Mouse (Mus musculus): ENCODE results near the gene Pip4k2c. TPM values are rescaled to one million over a fixed set of nuclear protein-coding genes. Genes with fewer than 3 reads are reported as not detected.
A peak's percentile ranks its signal among the peaks of the same experiment; 100 is the strongest.
"Not testable (repeated sequence)": the region's sequence is repeated elsewhere in the genome, so short reads cannot be mapped to it uniquely, and the experiment has no call there.

Pip4k2c gene
- total RNA-seq, 2 experiments from 2014 or later = 42.2 to 47.4 TPM

DNA sequence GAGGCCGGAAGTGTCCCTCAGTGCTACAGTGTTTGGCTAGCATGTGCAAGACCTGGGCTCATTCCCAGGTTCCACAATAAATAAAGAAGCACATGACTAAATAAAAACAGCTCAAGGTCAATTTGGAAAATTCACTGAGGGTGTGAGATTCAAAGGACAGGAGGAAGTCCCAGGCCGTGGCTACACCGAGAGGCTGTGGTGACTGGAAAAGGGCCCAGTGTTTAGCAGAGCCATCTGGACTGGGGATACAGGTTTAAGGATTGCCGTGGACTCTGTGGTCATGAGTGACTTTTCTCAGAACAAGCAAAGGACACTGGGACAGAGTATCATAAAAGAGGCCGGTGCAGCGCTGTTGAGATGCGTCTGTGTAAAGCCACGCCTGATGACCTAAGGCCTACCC, 1.9 kb upstream of the Pip4k2c start:
- intact Hi-C loops (cut with DNase I) = no loop called here
- no peak for DNase-seq (ENCODE audit: extremely low spot score in 1 of 2, low spot score in 2 of 2)

DNA sequence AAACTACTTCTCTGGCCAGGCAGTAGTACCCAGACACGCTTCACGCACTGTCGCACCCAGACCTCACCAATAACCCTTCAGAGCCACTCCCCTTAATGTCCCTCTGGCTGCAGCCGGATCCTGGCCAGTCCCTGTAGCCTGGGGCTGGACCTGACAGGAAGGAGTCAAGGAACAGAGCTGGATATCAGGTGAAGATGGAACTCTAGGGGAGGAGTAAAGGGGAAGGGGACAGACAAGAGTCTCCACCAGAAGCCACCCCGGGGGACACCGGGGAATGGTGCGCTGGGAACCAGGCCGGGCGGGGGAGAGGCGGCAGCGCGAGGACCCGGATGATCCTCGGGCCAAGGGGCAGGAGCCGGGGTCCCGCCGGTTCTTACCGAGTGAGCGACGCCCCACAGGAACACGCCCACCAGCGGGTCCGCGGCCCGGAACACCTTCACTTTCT, 402 bp downstream of the Pip4k2c start:
- intact Hi-C loops (cut with DNase I) = no loop called here
- no peak for DNase-seq (ENCODE audit: extremely low spot score in 1 of 2, low spot score in 2 of 2)

DNA sequence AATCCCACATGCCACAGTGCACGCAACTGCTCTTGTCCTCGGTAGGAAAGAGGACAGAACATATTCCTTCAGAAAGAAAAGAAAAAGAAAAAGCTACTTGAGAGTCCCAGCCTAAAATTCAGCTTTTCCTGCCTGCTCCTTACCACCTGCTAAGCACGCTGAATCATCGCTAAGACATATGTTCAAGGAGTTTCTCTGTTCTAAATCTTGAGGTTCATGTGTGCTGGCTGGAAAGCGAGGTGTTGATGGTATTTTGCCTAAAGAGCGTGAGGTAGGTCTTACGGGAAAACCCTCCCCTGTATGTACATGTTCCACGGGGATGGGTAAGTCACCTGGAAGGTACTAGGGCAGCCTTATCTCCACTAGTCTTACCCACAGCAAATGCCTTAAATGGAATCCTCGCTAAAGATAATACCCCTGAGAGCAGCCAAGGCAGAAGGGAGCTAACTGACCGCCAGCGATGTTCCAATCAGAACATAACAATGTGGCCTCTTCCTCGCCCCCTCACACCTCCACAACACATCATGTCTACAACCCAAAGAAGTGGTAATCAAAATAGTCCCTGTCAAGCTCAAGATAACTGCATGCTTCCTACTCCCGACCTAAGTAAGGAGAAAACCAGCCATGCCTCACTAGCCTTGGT, 1.3 kb downstream of the Pip4k2c start:
- intact Hi-C loops (cut with DNase I) = no loop called here
- no peak for DNase-seq (ENCODE audit: extremely low spot score in 1 of 2, low spot score in 2 of 2)

- intact Hi-C loops (cut with DNase I) = no loop called here
- DNase-seq (ENCODE audit: extremely low spot score in 1 of 2, low spot score in 2 of 2) = no peak
Measured at GRCm38 (mm10) chr10:127208921-127209320, 2.5 kb downstream of the Pip4k2c start.

DNA sequence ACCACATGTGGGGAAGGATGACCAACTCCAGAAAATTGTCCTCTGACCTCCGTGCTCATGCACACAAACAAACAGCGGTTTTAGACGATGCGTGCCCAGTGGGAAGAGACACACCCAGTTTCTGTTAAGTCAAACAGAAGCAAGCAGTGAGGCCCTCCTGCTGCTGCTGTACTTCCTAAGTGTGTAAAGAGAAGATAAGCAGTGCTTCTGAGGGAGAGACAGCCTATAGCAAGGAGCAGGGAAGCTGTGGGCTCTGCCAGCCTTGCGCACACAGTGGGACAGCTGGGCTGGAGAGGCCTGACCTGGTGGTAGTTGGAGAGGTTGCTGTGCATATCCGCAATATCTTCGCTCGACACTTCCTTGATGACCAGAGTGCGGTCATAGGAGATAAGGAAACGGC, 6.0 kb downstream of the Pip4k2c start:
- DNase-seq (ENCODE audit: extremely low spot score in 1 of 2, low spot score in 2 of 2) = peak in 1 of 2 experiments; percentile 13
- intact Hi-C loops (cut with DNase I) = no loop called here

GRCm38 (mm10) chr10:127204589-127204988, 6.8 kb downstream of the Pip4k2c start:
- intact Hi-C loops (cut with DNase I) = no loop called here
- DNase-seq (ENCODE audit: extremely low spot score in 1 of 2, low spot score in 2 of 2) = no peak

DNA sequence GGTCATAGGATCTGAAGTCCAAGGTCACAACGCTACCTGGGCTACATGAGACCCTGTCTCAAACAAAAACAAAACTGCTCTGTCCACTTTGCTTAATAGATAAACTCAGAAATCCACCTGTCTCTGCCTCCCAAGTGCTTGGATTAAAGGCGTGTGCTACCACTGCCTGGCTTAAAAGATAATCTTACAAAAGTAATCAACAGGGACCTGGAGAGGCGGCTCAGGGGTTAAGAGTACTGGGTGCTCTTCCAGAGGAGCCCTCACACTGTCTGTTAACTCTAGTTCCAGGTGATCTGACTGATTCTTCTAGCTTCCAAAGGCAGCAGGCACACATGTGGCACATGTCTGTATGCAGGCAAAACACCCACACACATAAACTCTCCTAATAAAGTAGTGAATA, 8.3 kb downstream of the Pip4k2c start:
- intact Hi-C loops (cut with DNase I) = no loop called here
- no peak for DNase-seq (ENCODE audit: extremely low spot score in 1 of 2, low spot score in 2 of 2)

- intact Hi-C loops (cut with DNase I) = no loop called here
- no peak for DNase-seq (ENCODE audit: extremely low spot score in 1 of 2, low spot score in 2 of 2)
Measured at GRCm38 (mm10) chr10:127200279-127200678, 11.1 kb downstream of the Pip4k2c start.

- no peak for DNase-seq (ENCODE audit: extremely low spot score in 1 of 2, low spot score in 2 of 2)
- intact Hi-C loops (cut with DNase I) = no loop called here
Measured at GRCm38 (mm10) chr10:127199474-127199873, 11.9 kb downstream of the Pip4k2c start.

DNA sequence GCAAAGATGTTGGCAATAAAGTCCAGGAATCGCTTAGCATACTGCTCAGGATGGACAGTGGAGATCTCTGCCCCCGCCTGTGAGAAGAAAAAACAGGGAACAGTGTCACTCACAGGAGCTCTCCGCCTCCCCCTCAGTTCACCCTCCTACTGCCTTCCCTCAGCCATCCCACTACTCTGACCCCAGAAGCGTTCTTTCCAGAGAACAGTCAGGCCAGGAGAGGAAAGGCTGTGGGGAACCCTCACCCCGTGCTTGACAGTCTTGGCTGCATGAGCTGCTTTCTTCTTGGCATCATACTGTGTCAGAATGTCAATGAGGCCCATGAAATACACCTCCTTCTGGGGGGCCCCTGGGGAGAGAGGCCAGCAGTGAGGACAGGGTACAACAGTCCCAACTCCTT, 12.3 kb downstream of the Pip4k2c start:
- intact Hi-C loops (cut with DNase I) = no loop called here
- DNase-seq (ENCODE audit: extremely low spot score in 1 of 2, low spot score in 2 of 2) = no peak

DNA sequence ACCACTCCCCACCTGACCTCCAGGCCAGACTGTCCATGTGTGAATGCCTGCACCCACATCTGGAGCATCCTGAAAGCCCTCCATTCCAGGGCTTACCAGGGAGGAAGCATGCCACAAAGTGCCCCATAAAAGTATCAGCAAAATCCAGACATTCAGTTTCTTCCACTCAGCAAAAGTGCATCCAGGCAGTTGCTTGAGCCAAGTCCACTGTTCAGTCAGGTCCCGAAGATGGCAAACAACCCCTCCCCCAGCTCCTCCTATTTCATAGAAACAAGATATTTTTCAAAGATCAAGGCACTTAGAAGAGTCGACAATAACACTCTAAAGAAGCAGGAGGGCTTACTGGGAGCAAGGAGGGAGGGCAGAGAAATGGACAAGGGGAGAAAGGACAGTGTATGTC, 12.9 kb downstream of the Pip4k2c start:
- no peak for DNase-seq (ENCODE audit: extremely low spot score in 1 of 2, low spot score in 2 of 2)
- intact Hi-C loops (cut with DNase I) = no loop called here

DNA sequence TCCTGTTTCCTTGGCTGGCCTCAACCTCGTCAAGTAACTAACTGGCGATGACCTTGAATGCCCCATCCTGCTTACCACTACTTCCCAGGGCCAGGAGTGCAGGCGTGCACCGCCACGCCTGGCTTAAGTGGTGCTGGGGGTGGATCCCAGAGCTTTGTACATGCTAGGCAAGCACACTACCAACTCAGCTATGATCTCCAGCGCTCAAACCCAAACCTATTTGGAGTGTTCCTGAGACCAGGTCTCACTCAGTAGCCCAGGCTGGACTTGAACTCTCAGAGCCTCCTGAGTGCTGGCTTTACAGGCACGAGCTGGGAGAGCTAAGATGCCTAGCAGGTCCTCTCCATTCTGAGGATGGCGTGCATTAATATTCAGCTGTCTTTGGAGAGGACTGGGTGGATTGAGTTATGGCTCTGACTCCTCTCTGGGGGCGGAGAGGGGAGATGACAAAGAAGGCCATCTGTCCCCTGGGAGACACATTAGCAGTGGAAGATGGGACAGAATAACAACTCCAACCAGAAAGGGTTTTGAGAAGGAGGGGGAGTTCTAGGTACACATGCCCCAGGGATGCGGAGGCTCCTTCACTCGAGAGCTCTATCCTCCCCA, 13.8 kb downstream of the Pip4k2c start:
- intact Hi-C loops (cut with DNase I) = no loop called here
- DNase-seq (ENCODE audit: extremely low spot score in 1 of 2, low spot score in 2 of 2) = no peak

DNA sequence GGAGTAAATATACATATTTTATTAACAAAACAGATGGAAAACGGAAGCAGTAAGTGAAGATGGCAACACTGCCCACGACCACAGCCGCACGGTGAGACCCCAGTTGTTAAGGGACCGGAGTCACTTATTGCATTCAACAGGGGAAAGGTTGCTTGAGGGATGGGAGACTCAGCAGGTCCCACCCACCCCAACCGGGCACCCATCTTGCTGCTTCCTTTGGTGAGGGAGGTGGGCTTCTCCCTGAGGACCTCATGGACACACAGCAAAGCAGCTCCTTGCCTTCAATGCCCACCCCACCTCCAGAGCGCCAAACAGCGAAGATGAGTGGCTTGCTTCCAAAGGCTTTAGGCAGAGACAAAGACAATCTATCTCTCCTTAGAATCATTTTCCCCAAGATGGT, 14.3 kb downstream of the Pip4k2c start:
- intact Hi-C loops (cut with DNase I) = no loop called here
- no peak for DNase-seq (ENCODE audit: extremely low spot score in 1 of 2, low spot score in 2 of 2)

DNA sequence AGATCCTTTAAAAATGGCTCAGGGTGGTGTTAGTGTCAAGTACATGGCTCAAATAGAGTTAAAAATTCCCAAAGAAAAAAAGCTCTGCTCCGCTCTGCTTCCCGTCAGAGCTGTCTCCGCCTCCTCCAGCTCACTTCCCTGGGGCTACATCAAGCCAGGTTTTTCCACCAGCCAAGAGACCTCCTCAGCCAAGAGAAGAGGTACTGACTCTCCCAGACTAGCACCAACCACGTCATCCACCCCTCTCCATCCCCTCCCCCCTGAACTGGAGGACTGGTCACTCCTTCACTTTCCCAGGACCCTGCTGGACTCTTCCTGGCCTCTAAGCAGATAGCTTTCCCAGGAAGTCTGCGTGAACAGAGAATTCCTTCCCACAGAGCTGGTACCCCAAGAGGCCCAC, 15.0 kb downstream of the Pip4k2c start:
- DNase-seq (ENCODE audit: extremely low spot score in 1 of 2, low spot score in 2 of 2) = peak in 1 of 2 experiments; percentile 82
- intact Hi-C loops (cut with DNase I) = no loop called here

DNA sequence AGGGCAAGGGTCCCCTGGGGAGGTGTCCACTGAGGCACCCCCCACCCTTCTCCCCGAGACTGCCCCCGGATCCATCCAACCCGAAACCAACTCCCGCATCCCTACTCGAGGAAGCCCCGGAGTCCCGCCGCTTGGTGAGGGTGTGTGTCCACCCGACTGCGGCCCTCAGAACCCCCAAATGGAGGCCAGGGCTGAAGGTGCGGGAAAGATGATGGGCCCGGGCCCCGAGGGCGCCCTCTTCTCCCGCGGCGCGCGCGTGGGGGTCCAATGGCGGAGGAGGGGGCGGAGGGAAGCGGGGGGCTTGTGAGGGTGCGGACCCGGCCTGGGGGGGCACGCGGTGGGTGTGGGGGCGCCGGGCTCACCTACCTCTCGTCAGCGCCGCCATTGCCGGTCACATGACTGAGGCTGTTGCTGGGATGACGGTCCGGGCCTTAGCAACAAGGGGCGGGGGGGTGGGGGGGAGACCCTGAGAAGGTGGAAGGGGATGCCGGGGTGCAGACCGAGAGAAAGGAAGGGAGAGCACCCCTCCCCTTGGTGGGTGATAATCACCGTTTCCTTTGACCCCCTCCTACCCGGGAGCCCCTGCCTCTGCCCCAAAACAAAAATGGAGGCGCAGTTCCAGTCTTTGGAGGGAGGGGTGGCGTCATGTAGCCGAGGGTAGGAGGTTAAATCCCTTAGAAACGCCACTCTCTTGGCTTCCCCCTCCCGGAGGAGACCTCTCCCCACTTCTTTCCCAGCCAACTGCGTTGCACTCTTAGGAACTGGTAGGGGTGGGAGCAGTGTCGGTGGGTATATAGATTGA, 15.9 kb downstream of the Pip4k2c start, which contains the start of gene Dtx3:
TSS of gene Dtx3 (minus strand) at position 401 of the 802 bp plus-strand sequence.
- intact Hi-C loops (cut with DNase I) = no loop called here
- DNase-seq (ENCODE audit: extremely low spot score in 1 of 2, low spot score in 2 of 2) = peak in 1 of 2 experiments; percentile 79

DNA sequence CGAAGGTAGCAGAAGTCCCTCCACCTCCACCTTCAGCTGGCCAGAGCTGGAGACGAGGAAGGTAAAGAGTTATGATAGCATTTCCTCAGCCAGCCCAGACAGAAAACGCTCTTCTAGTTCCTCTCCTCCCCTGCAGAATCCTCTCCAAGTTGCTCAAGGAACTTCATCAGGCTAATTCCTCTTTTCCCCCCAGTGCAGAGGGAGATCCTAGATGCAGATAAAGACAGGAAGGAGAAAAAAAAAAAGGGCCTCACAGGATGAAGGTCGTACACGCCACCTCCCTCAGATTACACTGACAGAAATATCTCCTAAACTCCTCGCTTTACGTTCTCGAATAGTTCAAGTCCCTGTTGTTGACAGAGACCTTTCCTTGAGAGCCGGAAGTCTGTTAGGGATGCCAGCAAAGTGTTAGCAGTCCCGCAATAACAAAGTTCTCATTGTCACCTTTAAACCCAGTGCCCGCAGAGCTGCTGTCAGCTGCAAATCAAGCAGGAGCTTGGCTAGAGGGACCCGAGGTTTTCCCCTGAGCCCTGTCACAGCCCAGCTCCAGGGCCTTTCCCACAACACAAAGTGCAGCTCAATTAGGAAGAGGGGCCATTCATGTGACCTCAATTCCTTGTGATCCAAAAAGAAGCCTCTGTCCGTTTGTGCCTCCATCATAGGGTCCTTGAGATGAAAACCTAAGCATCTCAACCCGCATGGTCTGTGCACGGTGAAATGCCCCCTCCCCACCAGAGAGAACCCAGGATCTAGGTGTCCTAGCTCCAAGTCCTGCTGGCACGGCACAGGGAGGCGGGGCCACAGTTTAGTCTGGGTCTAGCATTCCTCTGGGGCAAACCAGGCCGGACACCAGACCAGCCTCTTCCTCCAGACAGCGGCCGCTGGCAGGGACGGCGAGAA, 16.7 kb downstream of the Pip4k2c start:
- peak in 1 of 2 experiments; percentile 82 for DNase-seq (ENCODE audit: extremely low spot score in 1 of 2, low spot score in 2 of 2)
- intact Hi-C loops (cut with DNase I) = no loop called here

DNA sequence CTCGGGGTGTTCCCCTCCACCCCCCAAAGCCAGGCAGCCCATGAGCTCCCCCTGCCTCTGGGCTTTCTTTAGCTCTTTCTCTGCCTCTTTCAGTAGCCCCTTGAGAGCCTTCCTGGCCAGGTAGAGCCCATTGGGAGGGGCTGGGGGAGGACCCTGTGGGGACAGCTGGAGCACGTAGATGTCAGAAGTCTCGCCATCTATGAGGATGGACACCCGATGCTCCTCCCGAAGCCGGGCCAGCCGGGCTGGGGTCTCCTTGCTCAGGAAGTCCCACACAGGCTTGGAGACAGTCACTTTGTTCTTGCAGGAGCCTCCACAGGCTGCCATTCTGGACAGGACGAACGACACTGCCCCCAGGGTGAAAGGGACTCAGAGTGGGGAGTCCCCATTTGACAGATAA, 18.4 kb downstream of the Pip4k2c start:
- DNase-seq (ENCODE audit: extremely low spot score in 1 of 2, low spot score in 2 of 2) = no peak
- intact Hi-C loops (cut with DNase I) = no loop called here

DNA sequence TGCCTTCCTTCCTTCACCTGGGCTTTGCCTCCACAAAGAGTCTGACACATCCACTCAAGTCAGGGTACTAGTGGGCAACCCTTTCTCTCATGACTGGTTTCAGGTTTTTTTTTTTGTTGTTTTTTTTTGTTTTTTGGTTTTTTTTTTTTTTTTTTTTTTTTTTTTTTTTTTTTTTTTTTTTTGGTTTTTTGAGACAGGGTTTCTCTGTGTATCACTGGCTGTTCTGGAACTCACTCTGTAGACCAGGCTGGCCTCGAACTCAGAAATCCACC, 19.4 kb downstream of the Pip4k2c start:
- intact Hi-C loops (cut with DNase I); DNase-seq (ENCODE audit: extremely low spot score in 1 of 2, low spot score in 2 of 2): not testable (repeated sequence)
